Mouse (Mus musculus): Measurements from ENCODE around the gene Srrm3. TPM values are rescaled to one million over a fixed set of nuclear protein-coding genes. Genes with fewer than 3 reads are reported as not detected.

Srrm3 gene
- polyA plus RNA-seq, 1 experiment from 2014 or later: not detected

GRCm38 (mm10) chr5:135780331-135780730 lies 26.4 kb upstream of the Srrm3 start:
- no peak overlapping the region for H3K4me3 ChIP-seq (ENCODE audit: low read depth, low read length)
- no peak for ATAC-seq (ENCODE audit: low read depth)
- peaks cover 42% of the 10 kb centered on the region for H3K4me1 ChIP-seq (ENCODE audit: control insufficient read depth, low read depth, low read length)
- 40% methylated on average over 8 of the region's 8 CpGs for whole genome bisulfite sequencing (ENCODE audit: insufficient replicate concordance)
- H3K9me3 ChIP-seq (replicated peaks; ENCODE audit: control insufficient read depth, low read length): no peaks in the 10 kb centered on the region
- no peak overlapping the region for H3K9ac ChIP-seq (ENCODE audit: low read depth, low read length)
- peaks cover 25% of the 10 kb centered on the region for H3K36me3 ChIP-seq (ENCODE audit: control insufficient read depth, insufficient read depth)
- H3K27ac ChIP-seq (ENCODE audit: low read length): no peak overlapping the region
- H3K4me2 ChIP-seq (ENCODE audit: low read depth, low read length): peak overlapping the region; percentile 83; the same call in 1 of the 2 replicates
- H3K27me3 ChIP-seq (ENCODE audit: control insufficient read depth, insufficient read depth, low read depth, low read length): no peaks in the 10 kb centered on the region

DNA sequence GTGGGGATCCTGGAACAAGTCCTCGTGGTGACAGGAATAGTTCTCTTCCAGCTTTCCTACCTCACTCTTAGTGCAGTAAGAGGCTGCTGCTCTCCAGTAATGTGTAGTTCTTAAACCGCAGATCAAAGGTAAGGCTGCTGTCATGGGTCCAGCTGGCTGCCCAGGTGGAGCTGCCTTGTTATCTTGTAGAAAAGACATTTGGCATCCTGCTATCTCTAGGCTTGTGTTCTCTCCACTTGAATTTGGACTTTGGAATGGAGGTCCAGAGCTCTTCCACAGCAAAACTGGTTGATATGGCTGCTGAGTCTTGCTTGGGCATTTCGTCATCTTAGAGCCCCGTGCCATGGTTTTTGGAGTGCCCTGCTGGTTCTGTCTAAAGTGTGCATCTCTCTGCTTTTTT lies 23.8 kb upstream of the Srrm3 start:
- no peak for ATAC-seq (ENCODE audit: low read depth)
- WGBS (ENCODE audit: insufficient replicate concordance): 76% methylated on average over 4 of the region's 4 CpGs
- H3K9ac ChIP-seq (ENCODE audit: low read depth, low read length): no peak overlapping the region
- H3K4me2 ChIP-seq (ENCODE audit: low read depth, low read length): no peak overlapping the region
- H3K9me3 ChIP-seq (replicated peaks; ENCODE audit: control insufficient read depth, low read length): no peaks in the 10 kb centered on the region
- H3K4me1 ChIP-seq (ENCODE audit: control insufficient read depth, low read depth, low read length): peaks cover 31% of the 10 kb centered on the region
- H3K27me3 ChIP-seq (ENCODE audit: control insufficient read depth, insufficient read depth, low read depth, low read length): no peaks in the 10 kb centered on the region
- no peak overlapping the region for H3K27ac ChIP-seq (ENCODE audit: low read length)
- H3K4me3 ChIP-seq (ENCODE audit: low read depth, low read length): no peak overlapping the region
- H3K36me3 ChIP-seq (ENCODE audit: control insufficient read depth, insufficient read depth): peaks cover 46% of the 10 kb centered on the region

GRCm38 (mm10) chr5:135793996-135794858 lies 12.5 kb upstream of the Srrm3 start:
- 19% methylated on average over 20 of the region's 20 CpGs for WGBS (ENCODE audit: insufficient replicate concordance)
- Histone ChIP-seq H3K4me3 (ENCODE audit: low read depth, low read length) (peak overlapping the region; percentile 37), H3K36me3 (ENCODE audit: control insufficient read depth, insufficient read depth) (peaks cover 15% of the 10 kb centered on the region), H3K27me3 (ENCODE audit: control insufficient read depth, insufficient read depth, low read depth, low read length) (no peaks in the 10 kb centered on the region), H3K4me2 (ENCODE audit: low read depth, low read length) (peak overlapping the region; percentile 44), H3K9ac (ENCODE audit: low read depth, low read length) (peak overlapping the region; percentile 35; the same call in 1 of the 2 replicates), H3K9me3 (replicated peaks; ENCODE audit: control insufficient read depth, low read length) (no peaks in the 10 kb centered on the region), H3K27ac (ENCODE audit: low read length) (no peak overlapping the region), H3K4me1 (ENCODE audit: control insufficient read depth, low read depth, low read length) (no peaks in the 10 kb centered on the region; the same call in 1 of the 2 replicates)
- peak; percentile 56; the same call in 1 of the 2 replicates for ATAC-seq (ENCODE audit: low read depth)

GRCm38 (mm10) chr5:135794859-135795181 lies 11.9 kb upstream of the Srrm3 start:
- no peaks in the 10 kb centered on the region; the same call in 1 of the 2 replicates for H3K4me1 ChIP-seq (ENCODE audit: control insufficient read depth, low read depth, low read length)
- H3K36me3 ChIP-seq (ENCODE audit: control insufficient read depth, insufficient read depth): peaks cover 10% of the 10 kb centered on the region
- peak overlapping the region; percentile 37; the same call in 1 of the 2 replicates for H3K4me3 ChIP-seq (ENCODE audit: low read depth, low read length)
- no peak overlapping the region for H3K9ac ChIP-seq (ENCODE audit: low read depth, low read length)
- no peak for ATAC-seq (ENCODE audit: low read depth)
- no peak overlapping the region for H3K27ac ChIP-seq (ENCODE audit: low read length)
- 9% methylated on average over 5 of the region's 5 CpGs for WGBS (ENCODE audit: insufficient replicate concordance)
- no peaks in the 10 kb centered on the region for H3K27me3 ChIP-seq (ENCODE audit: control insufficient read depth, insufficient read depth, low read depth, low read length)
- no peaks in the 10 kb centered on the region for H3K9me3 ChIP-seq (replicated peaks; ENCODE audit: control insufficient read depth, low read length)
- H3K4me2 ChIP-seq (ENCODE audit: low read depth, low read length): peak overlapping the region; percentile 19; the same call in 1 of the 2 replicates

DNA sequence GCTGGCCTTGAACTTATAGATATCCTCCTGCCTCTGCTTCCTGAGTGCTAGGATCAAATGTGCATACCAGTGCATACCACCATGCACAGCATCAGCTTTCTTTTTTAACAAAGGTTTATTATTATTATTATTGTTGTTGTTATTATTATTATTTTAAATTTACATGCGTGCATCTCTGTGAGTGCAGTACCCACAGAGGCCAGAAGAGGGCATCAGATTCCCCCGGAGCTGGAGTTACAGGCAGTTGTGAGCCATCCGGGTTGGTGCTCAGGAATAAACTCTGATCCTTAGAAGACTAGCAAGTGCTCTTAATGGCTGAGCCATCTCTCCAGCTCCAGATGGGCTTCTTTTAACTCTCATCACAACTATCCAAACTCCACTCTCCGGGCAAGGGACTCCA lies 6.9 kb upstream of the Srrm3 start:
- ATAC-seq (ENCODE audit: low read depth): no peak
- Histone ChIP-seq H3K27me3 (ENCODE audit: control insufficient read depth, insufficient read depth, low read depth, low read length) (no peaks in the 10 kb centered on the region), H3K27ac (ENCODE audit: low read length) (no peak overlapping the region), H3K9me3 (replicated peaks; ENCODE audit: control insufficient read depth, low read length) (no peaks in the 10 kb centered on the region), H3K36me3 (ENCODE audit: control insufficient read depth, insufficient read depth) (no peaks in the 10 kb centered on the region), H3K9ac (ENCODE audit: low read depth, low read length) (no peak overlapping the region), H3K4me3 (ENCODE audit: low read depth, low read length) (no peak overlapping the region), H3K4me2 (ENCODE audit: low read depth, low read length) (no peak overlapping the region), H3K4me1 (ENCODE audit: control insufficient read depth, low read depth, low read length) (no peaks in the 10 kb centered on the region; the same call in 1 of the 2 replicates)
- 37% methylated on average over 4 of the region's 4 CpGs for WGBS (ENCODE audit: insufficient replicate concordance)

- Histone ChIP-seq H3K27me3 (ENCODE audit: control insufficient read depth, insufficient read depth, low read depth, low read length) (no peaks in the 10 kb centered on the region), H3K4me1 (ENCODE audit: control insufficient read depth, low read depth, low read length) (no peaks in the 10 kb centered on the region), H3K4me2 (ENCODE audit: low read depth, low read length) (no peak overlapping the region), H3K27ac (ENCODE audit: low read length) (no peak overlapping the region), H3K9ac (ENCODE audit: low read depth, low read length) (no peak overlapping the region), H3K4me3 (ENCODE audit: low read depth, low read length) (no peak overlapping the region), H3K36me3 (ENCODE audit: control insufficient read depth, insufficient read depth) (no peaks in the 10 kb centered on the region), H3K9me3 (replicated peaks; ENCODE audit: control insufficient read depth, low read length) (no peaks in the 10 kb centered on the region)
- ATAC-seq (ENCODE audit: low read depth): no peak
- 6% methylated on average over 6 of the region's 6 CpGs for WGBS (ENCODE audit: insufficient replicate concordance)
These were observed 5.8 kb upstream of the Srrm3 start for GRCm38 (mm10) chr5:135800927-135801326.

DNA sequence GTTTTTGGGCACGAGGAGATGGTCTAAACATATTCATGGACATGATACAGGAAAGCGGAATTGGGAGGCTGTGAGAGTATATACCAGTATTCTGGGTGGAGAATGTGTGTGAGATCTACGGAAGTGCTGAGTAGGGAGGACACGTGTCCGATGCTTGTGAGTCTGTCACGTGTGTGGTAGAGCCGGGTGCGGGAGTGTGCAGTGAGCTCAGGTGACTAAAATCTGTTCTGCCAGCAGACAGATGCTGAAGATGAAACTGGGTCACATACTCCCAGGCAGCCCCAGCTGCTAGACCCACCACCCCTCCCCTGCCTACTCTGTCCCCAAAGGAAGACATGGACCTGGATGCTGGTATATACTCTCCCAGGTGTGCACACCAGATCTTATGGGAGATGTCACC lies 4.0 kb upstream of the Srrm3 start:
- no peaks in the 10 kb centered on the region for H3K4me1 ChIP-seq (ENCODE audit: control insufficient read depth, low read depth, low read length)
- no peak overlapping the region for H3K4me2 ChIP-seq (ENCODE audit: low read depth, low read length)
- no peaks in the 10 kb centered on the region for H3K36me3 ChIP-seq (ENCODE audit: control insufficient read depth, insufficient read depth)
- no peaks in the 10 kb centered on the region for H3K27me3 ChIP-seq (ENCODE audit: control insufficient read depth, insufficient read depth, low read depth, low read length)
- no peaks in the 10 kb centered on the region for H3K9me3 ChIP-seq (replicated peaks; ENCODE audit: control insufficient read depth, low read length)
- no peak overlapping the region for H3K27ac ChIP-seq (ENCODE audit: low read length)
- H3K4me3 ChIP-seq (ENCODE audit: low read depth, low read length): no peak overlapping the region
- no peak for ATAC-seq (ENCODE audit: low read depth)
- 74% methylated on average over 8 of the region's 8 CpGs for WGBS (ENCODE audit: insufficient replicate concordance)
- no peak overlapping the region for H3K9ac ChIP-seq (ENCODE audit: low read depth, low read length)

DNA sequence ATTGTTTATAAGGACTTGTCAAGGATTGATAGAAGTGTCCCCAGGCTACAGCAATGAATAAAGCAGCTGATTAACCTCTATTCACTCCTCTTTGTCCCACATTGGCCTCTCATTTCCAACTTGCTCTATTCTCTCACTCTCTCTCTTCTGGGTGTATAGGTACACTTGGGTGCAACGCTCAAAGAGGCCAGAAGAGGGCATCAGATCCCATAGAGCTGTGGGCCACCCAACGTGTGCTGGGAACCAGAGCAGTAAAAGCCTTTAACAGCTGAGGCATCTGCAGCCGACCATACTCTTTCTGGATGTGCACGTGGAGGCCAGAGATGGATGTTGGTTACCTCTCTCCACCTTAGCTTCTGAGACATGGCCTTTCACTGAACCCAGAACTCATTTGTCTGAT lies 3.6 kb upstream of the Srrm3 start:
- Histone ChIP-seq H3K4me2 (ENCODE audit: low read depth, low read length) (no peak overlapping the region), H3K27me3 (ENCODE audit: control insufficient read depth, insufficient read depth, low read depth, low read length) (no peaks in the 10 kb centered on the region), H3K4me1 (ENCODE audit: control insufficient read depth, low read depth, low read length) (no peaks in the 10 kb centered on the region), H3K4me3 (ENCODE audit: low read depth, low read length) (no peak overlapping the region), H3K27ac (ENCODE audit: low read length) (no peak overlapping the region), H3K9ac (ENCODE audit: low read depth, low read length) (no peak overlapping the region), H3K36me3 (ENCODE audit: control insufficient read depth, insufficient read depth) (no peaks in the 10 kb centered on the region), H3K9me3 (replicated peaks; ENCODE audit: control insufficient read depth, low read length) (no peaks in the 10 kb centered on the region)
- no peak for ATAC-seq (ENCODE audit: low read depth)
- WGBS (ENCODE audit: insufficient replicate concordance): 57% methylated on average over 4 of the region's 4 CpGs

GRCm38 (mm10) chr5:135803676-135804075 lies 3.0 kb upstream of the Srrm3 start:
- Histone ChIP-seq H3K27ac (ENCODE audit: low read length) (no peak overlapping the region), H3K9me3 (replicated peaks; ENCODE audit: control insufficient read depth, low read length) (no peaks in the 10 kb centered on the region), H3K36me3 (ENCODE audit: control insufficient read depth, insufficient read depth) (no peaks in the 10 kb centered on the region), H3K4me2 (ENCODE audit: low read depth, low read length) (no peak overlapping the region), H3K4me3 (ENCODE audit: low read depth, low read length) (no peak overlapping the region), H3K9ac (ENCODE audit: low read depth, low read length) (no peak overlapping the region), H3K4me1 (ENCODE audit: control insufficient read depth, low read depth, low read length) (no peaks in the 10 kb centered on the region), H3K27me3 (ENCODE audit: control insufficient read depth, insufficient read depth, low read depth, low read length) (no peaks in the 10 kb centered on the region)
- ATAC-seq (ENCODE audit: low read depth): no peak
- WGBS (ENCODE audit: insufficient replicate concordance): 51% methylated on average over 4 of the region's 4 CpGs

Data from liver, embryonic 16.5 days (tissue).